Mouse (Mus musculus) layer of hippocampus, postnatal 10 days (tissue): Measurements from ENCODE around the gene Car5b. TPM values are rescaled to one million over a fixed set of nuclear protein-coding genes. Genes with fewer than 3 reads are reported as not detected.
A peak's percentile ranks its signal among the peaks of the same experiment; 100 is the strongest.

ENCODE experiments used
- DNase-seq, 2 experiments: peaks; one replicate each; pipeline ENCODE4 v3.0.0; 2021; ENCODE audit warnings: low spot score in 2 of 2
- total RNA-seq, 2 experiments: library from RNA; stranded (reverse); gene quantifications; 2 replicates each; pipeline ENCODE4 v1.2.3; 2021

The Car5b gene
- total RNA-seq, 2 experiments from 2014 or later: 2.9 to 3.6 TPM

- DNase-seq: no peak
These were observed 46.7 kb downstream of the Car5b start for GRCm38 (mm10) chrX:163981092-163981491.

GRCm38 (mm10) chrX:163958467-163958875 lies 69.3 kb downstream of the Car5b start, which contains the start of gene Zrsr2:
Gene Zrsr2 (minus strand): TSS chrX:163958661.
- peak; percentile 70 to 76 for DNase-seq

- DNase-seq: peak; percentile 32 to 45
These were observed 69.9 kb downstream of the Car5b start for GRCm38 (mm10) chrX:163957803-163958466.

- no peak for DNase-seq
These were observed 70.4 kb downstream of the Car5b start for GRCm38 (mm10) chrX:163957381-163957780.

GRCm38 (mm10) chrX:163951618-163952017 lies 76.2 kb downstream of the Car5b start:
- DNase-seq: no peak

GRCm38 (mm10) chrX:163944381-163944780 lies 83.4 kb downstream of the Car5b start:
- no peak for DNase-seq

GRCm38 (mm10) chrX:163938587-163938986 lies 89.2 kb downstream of the Car5b start:
- DNase-seq: peak in 1 of 2 experiments; percentile 19

GRCm38 (mm10) chrX:163934731-163935130 lies 93.1 kb downstream of the Car5b start:
- DNase-seq: no peak

- DNase-seq: no peak
These were observed 98.2 kb downstream of the Car5b start for GRCm38 (mm10) chrX:163929550-163929949.

Other genes starting within 250 kb of the Car5b start
- gene Ap1s2, start 119.0 kb downstream of the Car5b start, total RNA-seq: 10 to 100 TPM; 39.7 to 48.1 TPM
- gene Zrsr2, start 69.3 kb downstream of the Car5b start, total RNA-seq: 10 to 100 TPM; 51.1 to 67.9 TPM
- gene Siah1b, start 48.5 kb upstream of the Car5b start, total RNA-seq: 10 to 100 TPM; 12.7 to 13.6 TPM
- not detected for gene Cltrn, start 60.8 kb upstream of the Car5b start, total RNA-seq
- 1 to 10 TPM in 1 of 2 experiments, under 1 TPM in 1; 0.87 to 1.1 TPM for gene Ace2, start 111.3 kb upstream of the Car5b start, total RNA-seq
- gene Bmx, start 230.2 kb upstream of the Car5b start, total RNA-seq: 1 to 10 TPM in 1 of 2 experiments, under 1 TPM in 1; 0.80 to 1.1 TPM
- 1 to 10 TPM; 3.9 to 4.4 TPM for gene Pir, start 241.4 kb upstream of the Car5b start, total RNA-seq